Mouse (Mus musculus): ENCODE measurements at regions not wholly inside any gene's neighbourhood (a gene's known extent, or its start where the extent isn't known, plus 50 kb on each side); places are given as distances from the start of the nearest gene placed in this dataset.

DNA sequence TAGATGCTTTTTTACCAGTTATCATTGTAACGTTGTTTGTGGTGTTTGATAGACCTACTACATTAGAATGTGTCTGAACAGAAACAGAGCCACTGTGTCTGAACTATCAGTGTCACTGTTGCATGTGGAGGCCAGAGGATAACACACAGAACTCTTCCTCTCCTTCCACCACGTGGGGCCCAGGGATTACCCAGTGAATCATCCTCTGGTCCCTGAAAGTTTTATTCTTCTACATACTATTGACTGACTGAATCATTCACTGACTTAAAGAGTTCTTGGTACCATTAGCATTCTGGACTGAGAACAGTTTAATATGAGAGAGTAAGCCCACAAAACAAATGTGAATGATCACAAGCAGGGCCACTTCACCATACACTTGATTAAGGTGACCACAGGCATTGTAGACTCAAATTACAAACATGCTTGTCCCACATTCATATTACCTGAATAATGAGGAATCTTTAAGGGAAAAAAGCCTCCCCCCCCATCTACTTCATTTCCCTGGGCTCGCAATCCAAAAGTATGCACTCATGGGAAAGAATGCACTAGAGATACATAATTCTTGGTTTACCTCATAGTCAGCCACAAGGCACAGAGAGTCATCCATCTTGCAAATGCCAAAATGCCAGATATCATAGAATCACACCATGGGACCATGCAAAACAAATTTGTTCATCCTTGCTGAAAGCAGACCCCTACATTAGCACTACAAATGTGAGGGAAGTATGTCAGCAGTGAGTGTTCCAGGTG is 68.1 kb upstream of the Tnfsf11 start:
- no peak for TF ChIP-seq CTCF (IDR thresholded peaks at IDR 0.05; ENCODE audit: low read depth, low read length)
- TF ChIP-seq POLR2A (IDR thresholded peaks at IDR 0.05; ENCODE audit: extremely low read depth, insufficient read depth, low read length), result no peak

All from liver, adult 2 months (tissue).